Mouse (Mus musculus) embryonic facial prominence, embryonic 12.5 days (tissue): ENCODE data around the gene Rasl11a. TPM values are rescaled to one million over a fixed set of nuclear protein-coding genes. Genes with fewer than 3 reads are reported as not detected.

Experiments
- ATAC-seq: fragments of 200-750 bp; cut with Nextera tagmentation; 2 replicates; pipeline ENCODE4 v1.8.0; 2017; ENCODE audit not compliant: insufficient number of reproducible peaks, insufficient read depth, low FRiP score, low TSS enrichment
- H3K27ac ChIP-seq: fragments of 300-500 bp; sonication (generic); 2 replicates; pipeline ENCODE4 v1.5.1; 2016; ENCODE audit warnings: mild to moderate bottlenecking
- H3K27me3 ChIP-seq: fragments of 300-500 bp; sonication (generic); 2 replicates; pipeline ENCODE4 v1.6.1; 2016; ENCODE audit warnings: mild to moderate bottlenecking, moderate library complexity
- H3K36me3 ChIP-seq: fragments of 300-500 bp; sonication (generic); 2 replicates; pipeline ENCODE4 v1.6.1; 2016; ENCODE audit warnings: mild to moderate bottlenecking
- H3K4me1 ChIP-seq: fragments of 300-500 bp; sonication (generic); 2 replicates; pipeline ENCODE4 v1.6.1; 2016
- H3K4me2 ChIP-seq: fragments of 300-500 bp; sonication (generic); replicated peaks from 2 replicates; pipeline ENCODE4 v1.6.1; 2016; ENCODE audit warnings: mild to moderate bottlenecking, moderate library complexity
- H3K4me3 ChIP-seq: fragments of 300-500 bp; sonication (generic); 2 replicates; pipeline ENCODE4 v1.5.1; 2016; ENCODE audit warnings: mild to moderate bottlenecking
- H3K9ac ChIP-seq: fragments of 300-500 bp; sonication (generic); 2 replicates; pipeline ENCODE4 v1.6.1; 2016; ENCODE audit warnings: mild to moderate bottlenecking, moderate library complexity
- H3K9me3 ChIP-seq: fragments of 300-500 bp; sonication (generic); 2 replicates; pipeline ENCODE4 v1.6.1; 2016; ENCODE audit warnings: mild to moderate bottlenecking, moderate library complexity
- WGBS: fragments of 180-500 bp; shearing (Covaris S2); methylation state at CpG from one replicate; pipeline ENCODE4 v1.1.7; 2016; 5-methylcytosine and 5-hydroxymethylcytosine counted together
- polyA plus RNA-seq: library from polyadenylated mRNA; unstranded; fragments of >200 nt; fragmentation: Nextera tagmentation; extraction: Ambion mirVana; gene quantifications from 2 replicates; pipeline ENCODE4 v1.2.1, GENCODE M21; 2016

The Rasl11a gene
- polyA plus RNA-seq, 1 experiment from 2014 or later: 17.2 TPM

- no peaks in the 10 kb centered on the region for H3K36me3 ChIP-seq
- no peaks in the 10 kb centered on the region for H3K27me3 ChIP-seq
- peak overlapping the region; percentile 12; the same call in 1 of the 2 replicates for H3K27ac ChIP-seq
- peaks cover 14% of the 10 kb centered on the region; the same call in 1 of the 2 replicates for H3K4me1 ChIP-seq
- peak overlapping the region; percentile 64; the same call in 1 of the 2 replicates for H3K4me3 ChIP-seq
- 45% methylated on average over 2 of the region's 2 CpGs for WGBS
- no peaks in the 10 kb centered on the region for H3K9me3 ChIP-seq
- H3K9ac ChIP-seq: no peak overlapping the region
- H3K4me2 ChIP-seq: peak overlapping the region; percentile 88; the same call in 1 of the 2 replicates
- ATAC-seq: no peak
Measured at GRCm38 (mm10) chr5:146846489-146846888, 1.6 kb downstream of the Rasl11a start.

GRCm38 (mm10) chr5:146848936-146849582 lies 4.2 kb downstream of the Rasl11a start:
- H3K36me3 ChIP-seq: no peaks in the 10 kb centered on the region
- no peaks in the 10 kb centered on the region for H3K27me3 ChIP-seq
- H3K4me3 ChIP-seq: no peak overlapping the region
- H3K9me3 ChIP-seq: no peaks in the 10 kb centered on the region
- no peak for ATAC-seq
- H3K9ac ChIP-seq: no peak overlapping the region
- 86% methylated on average over 4 of the region's 4 CpGs for WGBS
- H3K4me1 ChIP-seq: peaks cover 14% of the 10 kb centered on the region; the same call in 1 of the 2 replicates
- H3K27ac ChIP-seq: no peak overlapping the region
- H3K4me2 ChIP-seq: no peak overlapping the region

GRCm38 (mm10) chr5:146856106-146856505 lies 11.2 kb downstream of the Rasl11a start:
- Histone ChIP-seq H3K36me3 (no peaks in the 10 kb centered on the region), H3K27me3 (no peaks in the 10 kb centered on the region), H3K4me2 (no peak overlapping the region), H3K9ac (no peak overlapping the region), H3K9me3 (0 out of 2 replicates have a peak, but pooled peaks cover 4% of the 10 kb centered on the region), H3K4me3 (no peak overlapping the region), H3K27ac (no peak overlapping the region), H3K4me1 (no peaks in the 10 kb centered on the region)
- WGBS: 87% methylated on average over 3 of the region's 3 CpGs
- no peak for ATAC-seq

- no peak overlapping the region for H3K27ac ChIP-seq
- 76% methylated on average over 8 of the region's 8 CpGs for WGBS
Measured at GRCm38 (mm10) chr5:146857620-146858019, 12.7 kb downstream of the Rasl11a start.

DNA sequence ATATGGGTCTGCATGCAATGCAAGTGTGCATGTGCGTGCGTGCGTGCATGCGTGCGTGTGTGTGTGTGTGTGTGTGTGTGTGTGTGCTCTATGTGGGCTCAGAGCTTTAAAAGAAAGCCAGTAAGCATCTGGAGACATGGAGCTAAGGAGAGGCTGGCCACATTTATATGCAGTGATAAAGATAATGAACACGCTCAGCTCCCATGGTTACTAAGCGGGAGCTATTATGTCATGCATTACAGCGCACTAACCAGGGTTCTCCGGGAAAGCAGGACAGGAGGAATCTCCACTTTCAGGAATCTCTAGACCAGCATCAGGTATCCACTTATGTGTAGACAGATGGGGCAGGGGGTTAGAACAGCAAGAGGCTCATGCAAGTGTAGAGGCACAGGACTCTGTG lies 13.9 kb downstream of the Rasl11a start:
- no peaks in the 10 kb centered on the region for H3K27me3 ChIP-seq
- no peak overlapping the region for H3K9ac ChIP-seq
- ATAC-seq: no peak
- H3K27ac ChIP-seq: no peak overlapping the region
- 90% methylated on average over 9 of the region's 9 CpGs for WGBS
- no peaks in the 10 kb centered on the region for H3K36me3 ChIP-seq
- no peak overlapping the region for H3K4me3 ChIP-seq
- H3K4me2 ChIP-seq: no peak overlapping the region
- H3K9me3 ChIP-seq: 0 out of 2 replicates have a peak, but pooled peaks cover 4% of the 10 kb centered on the region
- H3K4me1 ChIP-seq: no peaks in the 10 kb centered on the region

More at GRCm38 (mm10) chr5:146857620-146858019, 12.7 kb downstream of the Rasl11a start:
- no peaks in the 10 kb centered on the region for H3K4me1 ChIP-seq
- H3K9me3 ChIP-seq: 0 out of 2 replicates have a peak, but pooled peaks cover 4% of the 10 kb centered on the region
- H3K36me3 ChIP-seq: no peaks in the 10 kb centered on the region
- H3K9ac ChIP-seq: no peak overlapping the region
- no peak overlapping the region for H3K4me2 ChIP-seq
- no peak for ATAC-seq
- H3K27me3 ChIP-seq: no peaks in the 10 kb centered on the region
- no peak overlapping the region for H3K4me3 ChIP-seq

DNA sequence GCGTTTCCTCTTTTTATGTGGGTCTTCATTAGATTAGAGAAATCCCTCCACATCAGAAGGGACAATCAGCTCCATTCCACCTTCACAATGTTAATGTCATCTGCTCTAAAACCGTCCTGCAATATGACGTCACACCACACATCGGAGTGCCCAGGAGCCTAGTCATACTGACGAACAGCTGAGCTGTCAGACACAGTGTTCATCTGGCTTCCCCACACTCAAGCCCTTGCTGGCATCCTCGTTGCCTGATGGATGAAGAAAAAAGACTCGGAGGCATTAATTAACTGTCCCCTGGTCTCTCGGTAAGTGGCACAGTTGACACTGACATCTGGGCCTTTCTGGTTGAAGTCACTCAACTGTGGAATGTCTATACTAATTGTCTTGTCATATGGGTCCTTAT lies 14.4 kb downstream of the Rasl11a start:
- Histone ChIP-seq H3K4me2 (no peak overlapping the region), H3K9ac (no peak overlapping the region), H3K36me3 (no peaks in the 10 kb centered on the region), H3K27ac (no peak overlapping the region), H3K4me1 (no peaks in the 10 kb centered on the region), H3K4me3 (no peak overlapping the region), H3K27me3 (no peaks in the 10 kb centered on the region), H3K9me3 (0 out of 2 replicates have a peak, but pooled peaks cover 4% of the 10 kb centered on the region)
- 76% methylated on average over 8 of the region's 8 CpGs for WGBS
- no peak for ATAC-seq

DNA sequence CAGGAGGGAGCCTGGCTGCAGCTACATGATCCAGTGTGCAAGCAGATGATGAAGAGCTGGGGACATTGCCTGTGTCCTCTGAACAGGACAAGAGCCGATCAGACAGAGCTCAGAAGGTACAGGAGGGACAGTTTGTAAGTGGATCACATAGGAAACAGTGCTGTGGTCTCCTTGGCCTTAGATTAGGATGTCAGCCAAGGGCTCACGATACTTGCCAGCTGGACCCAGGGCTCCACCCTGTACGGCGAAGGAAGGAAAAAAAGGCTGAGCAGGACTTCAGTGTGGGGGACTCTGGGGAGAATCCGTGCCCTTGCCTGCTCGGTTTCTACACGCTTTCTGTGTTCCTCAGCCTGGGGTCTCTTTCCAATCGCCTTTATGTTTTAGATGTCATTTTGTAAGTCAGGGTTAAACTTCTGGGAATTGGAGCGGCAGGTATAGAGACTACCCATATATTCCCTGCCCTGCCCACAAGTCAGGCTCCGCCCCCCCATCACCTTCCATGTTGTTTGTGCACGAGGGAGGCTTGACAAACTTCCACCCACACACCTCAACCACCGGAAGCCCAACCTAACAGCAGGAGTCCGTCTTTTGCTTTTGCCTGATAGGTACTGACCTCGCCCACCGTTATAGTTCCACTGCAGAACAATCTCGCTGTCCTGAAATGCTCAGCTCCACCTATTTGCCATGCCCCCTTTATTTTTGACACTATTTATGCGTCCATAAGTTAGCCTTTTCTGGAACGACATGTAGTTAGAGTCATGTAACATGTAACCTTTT lies 15.5 kb downstream of the Rasl11a start:
- WGBS: 80% methylated on average over 18 of the region's 18 CpGs
- H3K27me3 ChIP-seq: no peaks in the 10 kb centered on the region
- no peak overlapping the region for H3K9ac ChIP-seq
- H3K36me3 ChIP-seq: no peaks in the 10 kb centered on the region
- H3K4me1 ChIP-seq: no peaks in the 10 kb centered on the region
- no peak overlapping the region for H3K27ac ChIP-seq
- 0 out of 2 replicates have a peak, but pooled peaks cover 7% of the 10 kb centered on the region for H3K9me3 ChIP-seq
- no peak overlapping the region for H3K4me3 ChIP-seq
- H3K4me2 ChIP-seq: no peak overlapping the region
- no peak for ATAC-seq

GRCm38 (mm10) chr5:146861588-146861987 lies 16.7 kb downstream of the Rasl11a start:
- H3K9me3 ChIP-seq: 0 out of 2 replicates have a peak, but pooled peaks cover 3% of the 10 kb centered on the region
- no peaks in the 10 kb centered on the region for H3K27me3 ChIP-seq
- WGBS: 56% methylated on average over 7 of the region's 7 CpGs
- H3K9ac ChIP-seq: no peak overlapping the region
- no peak for ATAC-seq
- H3K4me2 ChIP-seq: no peak overlapping the region
- no peak overlapping the region for H3K27ac ChIP-seq
- H3K36me3 ChIP-seq: no peaks in the 10 kb centered on the region
- H3K4me1 ChIP-seq: no peaks in the 10 kb centered on the region
- no peak overlapping the region for H3K4me3 ChIP-seq

- no peaks in the 10 kb centered on the region for H3K36me3 ChIP-seq
- no peaks in the 10 kb centered on the region for H3K27me3 ChIP-seq
- H3K4me2 ChIP-seq: no peak overlapping the region
- H3K27ac ChIP-seq: no peak overlapping the region
- H3K4me3 ChIP-seq: no peak overlapping the region
- 63% methylated on average over 4 of the region's 4 CpGs for WGBS
- peaks cover 7% of the 10 kb centered on the region; the same call in 1 of the 2 replicates for H3K4me1 ChIP-seq
- ATAC-seq: no peak
- H3K9ac ChIP-seq: no peak overlapping the region
- 0 out of 2 replicates have a peak, but pooled peaks cover 3% of the 10 kb centered on the region for H3K9me3 ChIP-seq
Measured at GRCm38 (mm10) chr5:146865511-146865910, 20.6 kb downstream of the Rasl11a start.

- H3K4me3 ChIP-seq: no peak overlapping the region
- no peaks in the 10 kb centered on the region for H3K36me3 ChIP-seq
- 89% methylated on average over 2 of the region's 2 CpGs for WGBS
- no peak overlapping the region for H3K4me2 ChIP-seq
- H3K4me1 ChIP-seq: peaks cover 7% of the 10 kb centered on the region; the same call in 1 of the 2 replicates
- H3K9ac ChIP-seq: no peak overlapping the region
- no peaks in the 10 kb centered on the region for H3K27me3 ChIP-seq
- no peak overlapping the region for H3K27ac ChIP-seq
- H3K9me3 ChIP-seq: 0 out of 2 replicates have a peak, but pooled peaks cover 3% of the 10 kb centered on the region
- ATAC-seq: no peak
Measured at GRCm38 (mm10) chr5:146866277-146866676, 21.4 kb downstream of the Rasl11a start.

DNA sequence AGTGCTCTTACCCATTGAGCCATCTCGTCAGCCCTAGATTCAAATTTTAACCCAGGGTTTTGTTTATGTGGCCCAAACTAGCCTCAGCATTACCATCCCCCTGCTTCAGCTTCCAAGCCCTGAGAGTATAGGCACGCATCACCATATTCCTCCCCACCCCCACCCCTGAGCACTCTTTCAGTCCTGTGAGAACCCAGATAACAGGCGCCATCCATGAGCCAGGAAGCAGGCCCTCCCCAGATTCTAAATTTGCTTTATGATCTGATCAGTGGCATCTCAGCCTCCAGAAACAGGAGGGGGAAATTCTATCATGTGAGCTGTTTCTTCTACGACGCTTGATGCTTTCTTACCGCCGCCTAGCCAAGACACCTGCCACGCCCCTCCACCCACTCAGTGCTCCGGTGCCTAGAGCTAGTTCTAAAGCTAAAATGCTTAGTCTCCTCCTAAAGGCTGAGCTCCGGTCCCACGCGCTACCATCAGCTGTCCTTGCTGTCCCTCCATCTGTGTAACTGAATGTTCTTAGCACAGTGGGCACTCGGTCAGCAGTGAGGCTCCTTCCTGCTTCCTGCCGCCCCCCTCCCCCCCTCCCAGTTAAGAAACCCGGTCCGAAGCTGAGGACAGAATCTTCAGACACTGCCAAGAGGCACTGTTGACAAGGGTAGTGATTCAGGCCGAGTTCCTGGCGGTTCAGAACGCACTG lies 22.5 kb downstream of the Rasl11a start:
- Histone ChIP-seq H3K4me2 (peak overlapping the region; percentile 48), H3K27me3 (no peaks in the 10 kb centered on the region), H3K4me1 (peaks cover 7% of the 10 kb centered on the region; the same call in 1 of the 2 replicates), H3K27ac (no peak overlapping the region), H3K9ac (peak overlapping the region; percentile 15; the same call in 1 of the 2 replicates), H3K36me3 (no peaks in the 10 kb centered on the region), H3K4me3 (peak overlapping the region; percentile 22; the same call in 1 of the 2 replicates), H3K9me3 (0 out of 2 replicates have a peak, but pooled peaks cover 3% of the 10 kb centered on the region)
- ATAC-seq: peak; percentile 25; the same call in 1 of the 2 replicates
- WGBS: 7% methylated on average over 19 of the region's 19 CpGs
